Mouse (Mus musculus) cerebellum, adult 2 months (tissue): ENCODE results near the gene Dgat2. TPM values are rescaled to one million over a fixed set of nuclear protein-coding genes. Genes with fewer than 3 reads are reported as not detected.
A peak's percentile ranks its signal among the peaks of the same experiment; 100 is the strongest.

ENCODE experiments used
- DNase-seq, 2 experiments: peaks; one replicate each; pipeline ENCODE4 v3.0.0; 2021
- H3K27ac ChIP-seq: fragments of 200-500 bp; 2 replicates; pipeline ENCODE4 v1.5.1; 2012; ENCODE audit warnings: low read length, control low read depth, inconsistent platforms; ENCODE audit not compliant: insufficient read depth
- H3K27me3 ChIP-seq: fragments of 200-500 bp; 2 replicates; pipeline ENCODE4 v1.6.1; 2012; ENCODE audit warnings: inconsistent platforms, mild to moderate bottlenecking, low read length, moderate library complexity; ENCODE audit not compliant: control insufficient read depth, insufficient read depth
- H3K4me1 ChIP-seq: fragments of 200-500 bp; 2 replicates; pipeline ENCODE4 v1.6.1; 2011; ENCODE audit warnings: low read length; ENCODE audit not compliant: control insufficient read depth, insufficient read depth
- H3K4me3 ChIP-seq: fragments of 200-500 bp; replicated peaks from 2 replicates; pipeline ENCODE3; 2011; ENCODE audit warnings: mild to moderate bottlenecking, low read depth, low read length, control low read depth; ENCODE audit not compliant: insufficient read depth
- CTCF ChIP-seq: fragments of 200-500 bp; IDR thresholded peaks from 2 replicates; pipeline ENCODE4 v1.5.1; 2011; ENCODE audit warnings: low read depth, mild to moderate bottlenecking, control low read depth, low read length, moderate library complexity, borderline replicate concordance; ENCODE audit not compliant: insufficient read depth
- POLR2A ChIP-seq: fragments of 200-500 bp; IDR thresholded peaks from 2 replicates; pipeline ENCODE4 v1.6.1; 2011; ENCODE audit warnings: low read length, control low read depth, borderline replicate concordance; ENCODE audit not compliant: insufficient read depth
- WGBS: fragments of 180-500 bp; shearing (Covaris S2); methylation state at CpG from one replicate; pipeline ENCODE4 v1.1.7; 2018; 5-methylcytosine and 5-hydroxymethylcytosine counted together
- polyA plus RNA-seq: library from polyadenylated mRNA; depleted of rRNA; stranded (reverse); fragments of >200 nt; gene quantifications from 2 replicates; pipeline ENCODE4 v1.2.3, GENCODE M21; 2012

Dgat2 gene
- polyA plus RNA-seq, 1 experiment: 26.2 TPM

DNA sequence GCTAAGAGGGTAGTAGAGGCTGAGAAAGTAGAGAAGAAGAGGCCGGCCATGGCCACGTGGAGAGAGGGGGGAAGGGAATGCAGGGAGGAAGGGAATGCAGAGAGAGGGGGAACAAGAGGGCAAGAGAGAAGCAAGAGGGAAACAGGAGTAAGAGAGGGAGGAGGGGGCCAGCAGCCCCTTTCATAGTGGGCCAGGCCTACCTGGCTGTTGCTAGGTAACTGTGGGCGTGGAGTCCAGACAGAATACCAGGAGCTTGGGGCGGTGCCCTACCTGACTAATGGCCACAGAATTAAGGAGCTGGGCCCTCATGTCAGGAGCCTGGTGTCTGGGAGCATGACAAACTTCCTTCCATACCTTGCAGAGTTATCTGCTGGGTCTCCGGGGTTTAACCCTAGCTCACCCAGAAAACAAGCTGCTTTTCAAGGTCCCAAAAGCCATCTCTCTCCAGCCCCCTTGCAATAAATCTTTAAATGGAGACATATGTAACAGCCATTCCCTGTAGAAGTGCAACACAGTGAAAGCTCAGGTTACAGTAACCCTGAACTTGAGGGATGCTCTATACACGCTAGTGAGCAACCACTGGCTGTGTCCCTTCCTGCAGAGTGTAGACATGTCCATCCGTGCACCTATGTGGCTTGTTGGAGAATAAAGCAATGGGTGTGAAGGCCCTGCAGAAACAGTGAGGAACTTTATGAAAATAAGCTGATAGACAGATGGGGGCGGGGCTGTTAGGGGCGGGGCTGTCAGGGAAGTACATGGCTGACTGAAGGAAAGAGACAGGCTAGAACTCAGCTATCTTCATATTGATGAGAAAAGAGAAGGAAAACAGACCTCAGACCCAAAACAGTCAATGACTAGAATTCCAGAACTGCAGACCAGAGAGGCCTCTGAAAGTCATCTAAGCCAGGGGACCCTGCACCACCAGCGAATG, 54.2 kb downstream of the Dgat2 start:
- Histone ChIP-seq H3K4me3 (no peak overlapping the region), H3K4me1 (peaks cover 3% of the 10 kb centered on the region), H3K27me3 (no peaks in the 10 kb centered on the region), H3K27ac (no peak overlapping the region)
- TF ChIP-seq POLR2A (no peak), CTCF (no peak)
- WGBS: 72% methylated on average over 10 of the region's 10 CpGs
- no peak for DNase-seq

DNA sequence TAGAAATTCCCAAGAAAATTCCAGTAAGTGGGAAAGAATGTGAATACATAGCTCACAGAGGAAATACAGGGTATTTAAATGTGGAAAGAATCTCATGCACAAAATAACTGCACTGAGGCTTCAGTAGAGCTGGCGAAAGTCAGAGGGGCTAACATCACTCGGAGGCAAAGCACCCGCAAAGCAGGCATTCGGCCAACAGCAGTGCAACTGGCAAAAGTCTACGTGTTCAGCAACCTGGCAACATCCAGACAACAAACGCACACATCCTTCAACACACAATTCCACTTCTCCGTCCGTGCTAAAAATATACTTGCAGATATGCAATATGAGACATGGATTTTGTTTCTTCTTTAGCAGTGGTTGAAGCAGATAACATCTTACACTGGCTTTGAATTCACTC, 56.5 kb downstream of the Dgat2 start:
- H3K4me3 ChIP-seq: no peak overlapping the region
- WGBS: 22% methylated on average over 8 of the region's 8 CpGs
- peaks cover 8% of the 10 kb centered on the region for H3K4me1 ChIP-seq
- no peaks in the 10 kb centered on the region for H3K27me3 ChIP-seq
- no peak overlapping the region for H3K27ac ChIP-seq
- peak in 1 of 2 experiments; percentile 24 for DNase-seq
- TF ChIP-seq CTCF: no peak
- no peak for TF ChIP-seq POLR2A

DNA sequence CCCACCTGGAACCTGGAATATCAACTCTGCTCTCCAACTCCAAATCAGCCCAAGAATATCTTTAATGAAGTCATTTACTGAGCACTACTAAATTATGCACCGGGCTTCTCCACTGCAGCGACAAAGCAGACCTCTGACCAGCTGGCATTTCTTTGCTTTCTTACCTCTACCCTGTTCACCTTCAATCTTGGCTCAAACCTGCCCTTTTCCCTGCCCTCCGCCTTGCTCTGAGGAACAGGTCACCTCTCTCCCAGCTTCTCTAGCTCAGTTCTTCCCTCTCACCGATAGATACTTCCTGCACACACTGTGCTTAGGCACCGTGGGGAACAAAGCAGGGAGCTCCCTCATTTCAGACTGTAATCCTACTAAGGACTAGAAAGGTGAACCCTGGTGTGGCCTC, 59.9 kb downstream of the Dgat2 start:
- H3K27me3 ChIP-seq: no peaks in the 10 kb centered on the region
- TF ChIP-seq CTCF (no peak), POLR2A (no peak)
- peaks cover 8% of the 10 kb centered on the region for H3K4me1 ChIP-seq
- no peak overlapping the region for H3K27ac ChIP-seq
- H3K4me3 ChIP-seq: no peak overlapping the region
- no peak for DNase-seq
- WGBS: 37% methylated on average over 5 of the region's 5 CpGs

DNA sequence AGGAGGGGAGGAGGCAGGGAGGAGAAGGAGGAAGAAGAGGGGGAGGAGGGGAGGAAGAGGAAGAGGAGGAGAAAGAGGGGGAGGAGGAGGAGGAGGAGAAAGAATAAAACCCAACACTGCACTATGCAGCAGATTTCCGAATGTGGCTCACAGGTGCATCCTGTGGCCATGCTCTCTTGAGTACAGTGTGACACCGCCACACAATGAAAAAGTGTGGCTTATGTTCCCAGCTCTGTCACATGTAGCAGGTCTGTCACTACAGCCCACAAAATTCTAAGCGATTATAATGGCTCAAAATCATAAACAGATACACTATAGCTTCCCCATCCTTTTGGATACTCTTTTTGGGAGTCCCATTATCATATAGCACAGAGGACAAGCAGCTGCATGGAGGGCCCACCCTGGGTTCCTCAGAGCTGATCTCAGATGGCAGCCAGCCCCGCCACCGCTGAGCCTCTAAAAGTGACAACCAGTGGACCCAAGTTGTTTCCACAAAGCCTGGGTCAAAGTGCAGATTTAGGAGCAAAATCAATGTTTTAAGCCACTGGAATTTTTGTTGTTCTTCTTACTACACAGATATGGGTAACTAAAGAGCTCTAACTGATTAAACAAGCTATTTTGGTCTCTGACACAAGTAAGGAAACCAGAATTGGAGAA, 61.5 kb downstream of the Dgat2 start:
- 95% methylated on average over 5 of the region's 5 CpGs for WGBS
- Histone ChIP-seq H3K27ac (no peak overlapping the region), H3K4me3 (no peak overlapping the region), H3K4me1 (peaks cover 8% of the 10 kb centered on the region), H3K27me3 (no peaks in the 10 kb centered on the region)
- no peak for TF ChIP-seq POLR2A
- no peak for TF ChIP-seq CTCF
- DNase-seq: no peak

DNA sequence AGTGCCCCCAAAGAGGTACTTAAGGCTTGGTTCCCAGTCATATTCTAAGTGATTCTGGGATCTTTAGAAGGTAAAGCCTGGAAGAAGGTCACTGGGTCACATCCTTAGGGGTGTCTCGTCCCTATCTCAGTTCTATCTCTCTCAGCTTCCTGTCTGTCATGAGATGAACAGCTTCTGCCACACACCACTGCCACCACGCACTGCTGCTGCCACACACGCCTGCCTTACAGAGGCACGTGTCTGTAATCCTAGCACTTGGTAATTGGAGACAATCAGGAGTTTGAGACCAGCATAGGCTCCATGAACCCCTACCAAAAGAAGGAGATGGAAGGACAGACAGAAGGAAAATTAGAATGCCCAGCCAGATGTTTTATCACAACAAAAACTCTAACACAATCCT, 62.4 kb downstream of the Dgat2 start:
- DNase-seq: no peak
- WGBS: 86% methylated on average over 4 of the region's 4 CpGs
- H3K4me3 ChIP-seq: no peak overlapping the region
- H3K4me1 ChIP-seq: peaks cover 8% of the 10 kb centered on the region
- H3K27me3 ChIP-seq: no peaks in the 10 kb centered on the region
- no peak overlapping the region for H3K27ac ChIP-seq
- TF ChIP-seq POLR2A (no peak), CTCF (no peak)

DNA sequence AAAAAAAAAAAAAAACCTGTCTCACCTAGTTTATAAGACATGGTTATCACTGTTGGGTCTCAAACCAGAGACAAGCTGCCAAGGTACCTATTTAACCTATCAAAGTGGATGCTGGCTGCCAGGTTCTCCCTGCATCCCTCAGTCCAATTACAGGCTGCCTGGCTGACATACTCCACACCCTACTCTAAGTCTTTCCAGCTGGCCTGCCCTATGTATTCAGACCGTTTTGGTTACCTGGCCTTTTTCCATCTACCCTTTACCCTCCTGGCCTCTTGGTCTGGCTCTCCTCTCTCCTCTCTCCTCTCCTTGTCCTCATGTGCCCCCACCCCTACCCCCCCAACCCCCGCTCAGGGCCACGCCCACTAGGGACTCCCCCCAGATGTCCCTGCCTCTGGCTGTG, 65.7 kb downstream of the Dgat2 start:
- H3K27ac ChIP-seq: no peak overlapping the region
- no peak overlapping the region for H3K4me3 ChIP-seq
- TF ChIP-seq CTCF: no peak
- no peak for TF ChIP-seq POLR2A
- WGBS: 61% methylated on average over 3 of the region's 3 CpGs
- H3K4me1 ChIP-seq: peaks cover 15% of the 10 kb centered on the region
- no peaks in the 10 kb centered on the region for H3K27me3 ChIP-seq
- DNase-seq: no peak

DNA sequence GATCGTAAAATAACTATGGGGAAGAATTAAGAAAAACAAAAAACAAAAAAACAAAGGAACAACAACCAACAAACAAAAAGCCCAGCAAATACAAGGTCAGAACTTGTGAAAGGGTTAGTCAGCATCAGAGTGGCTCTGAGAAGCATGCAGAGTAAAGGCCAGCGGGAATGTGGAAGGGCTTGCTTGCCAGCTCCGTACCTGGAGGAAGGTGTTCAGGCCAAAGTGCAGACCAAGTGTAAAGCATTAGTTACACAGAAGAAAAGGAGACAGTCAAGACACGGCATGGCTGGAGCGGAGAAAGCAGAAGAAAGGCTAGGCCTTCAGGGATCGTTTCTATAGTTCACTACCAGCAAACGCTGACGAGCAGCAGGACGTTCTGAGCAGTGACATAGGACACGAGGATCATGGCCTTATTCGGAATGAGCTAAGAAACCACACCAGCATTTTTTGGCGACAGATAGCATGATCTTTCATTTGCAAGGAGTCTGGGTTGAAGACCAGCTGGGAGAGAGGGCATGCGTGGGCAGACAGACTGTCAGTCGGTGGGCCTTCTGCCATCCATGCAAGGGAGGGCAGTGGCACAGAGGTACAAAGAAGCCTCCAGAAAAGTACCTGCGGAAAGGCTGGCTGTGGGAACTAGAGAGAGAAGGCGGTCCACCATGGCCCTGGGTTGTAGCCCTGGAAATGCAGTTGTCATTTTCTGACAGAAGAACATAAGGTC, 68.4 kb downstream of the Dgat2 start:
- Histone ChIP-seq H3K4me3 (no peak overlapping the region), H3K27me3 (no peaks in the 10 kb centered on the region), H3K27ac (peak overlapping the region; percentile 74), H3K4me1 (peaks cover 15% of the 10 kb centered on the region)
- TF ChIP-seq CTCF: no peak
- no peak for TF ChIP-seq POLR2A
- 25% methylated on average over 16 of the region's 16 CpGs for WGBS
- DNase-seq: peak; percentile 66 to 81
